Mouse (Mus musculus): Measurements from ENCODE around the gene Rapgef4.

DNA sequence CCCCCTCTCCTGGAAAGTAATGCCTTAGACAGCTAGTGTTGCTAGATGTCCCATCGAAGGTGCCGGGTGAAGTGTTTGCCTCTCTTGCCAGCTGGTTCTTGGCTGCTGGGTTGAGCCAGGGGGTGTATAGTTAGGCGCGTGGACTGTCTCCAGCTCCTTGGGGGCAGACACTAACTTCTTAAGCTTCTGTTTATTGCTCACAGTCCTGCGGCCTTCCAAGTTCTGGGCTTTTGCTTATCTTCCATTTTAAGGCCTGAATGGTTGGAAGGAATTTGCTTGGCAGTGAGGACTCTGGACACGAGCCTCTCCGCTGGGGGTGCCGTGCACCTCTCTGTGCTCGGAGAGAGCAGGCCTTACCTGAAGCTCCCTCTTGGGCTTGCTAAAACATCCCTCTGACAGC, 249.5 kb downstream of the Rapgef4 start:
- TF ChIP-seq CTCF (IDR thresholded peaks at IDR 0.05; ENCODE audit: insufficient read depth, low read depth, low read length) (no peak), POLR2A (IDR thresholded peaks at IDR 0.05; ENCODE audit: insufficient read depth, low read depth, low read length) (no peak)

All from olfactory bulb, adult 2 months (tissue).